Mouse (Mus musculus) lung, postnatal 0 days (tissue): ENCODE measurements around the gene Hs2st1.

ENCODE experiments used
- CTCF ChIP-seq: IDR thresholded peaks from 2 replicates; pipeline ENCODE4 v1.5.1; 2016; ENCODE audit warnings: antibody characterized with exemption, mild to moderate bottlenecking
- EP300 ChIP-seq: IDR thresholded peaks from 2 replicates; pipeline ENCODE4 v1.6.1; 2016; ENCODE audit warnings: antibody characterized with exemption, mild to moderate bottlenecking, control low read depth

GRCm38 (mm10) chr3:144501930-144502329 lies 68.1 kb downstream of the Hs2st1 start:
- TF ChIP-seq CTCF, result no peak
- no peak for TF ChIP-seq EP300
